Mouse (Mus musculus): ENCODE results near the gene Fam13c.
A peak's percentile ranks its signal among the peaks of the same experiment; 100 is the strongest.

The Fam13c gene

GRCm38 (mm10) chr10:70599126-70599924 is 159.0 kb downstream of the Fam13c start:
- DNase-seq (ENCODE audit: low spot score): peak; percentile 83

- DNase-seq (ENCODE audit: low spot score): no peak
Observed at GRCm38 (mm10) chr10:70599925-70600305, 159.6 kb downstream of the Fam13c start.

Measured in yolk sac, embryonic 10.5 days (tissue).